Mouse (Mus musculus): ENCODE measurements around the gene 2410131K14Rik.

- TF ChIP-seq CTCF (IDR thresholded peaks at IDR 0.05; ENCODE audit: borderline replicate concordance, insufficient read depth, low read depth, low read length) (no peak), POLR2A (IDR thresholded peaks at IDR 0.05; ENCODE audit: borderline replicate concordance, insufficient read depth, low read length) (no peak)
Measured at GRCm38 (mm10) chr5:118245606-118246308, 730 bp downstream of the 2410131K14Rik start.

Data from cerebellum, adult 2 months (tissue).